Mouse (Mus musculus): Measurements from ENCODE around the gene Sgsm3. TPM values are rescaled to one million over a fixed set of nuclear protein-coding genes. Genes with fewer than 3 reads are reported as not detected.

The Sgsm3 gene
- polyA plus RNA-seq, 1 experiment from 2014 or later = 35.5 TPM

DNA sequence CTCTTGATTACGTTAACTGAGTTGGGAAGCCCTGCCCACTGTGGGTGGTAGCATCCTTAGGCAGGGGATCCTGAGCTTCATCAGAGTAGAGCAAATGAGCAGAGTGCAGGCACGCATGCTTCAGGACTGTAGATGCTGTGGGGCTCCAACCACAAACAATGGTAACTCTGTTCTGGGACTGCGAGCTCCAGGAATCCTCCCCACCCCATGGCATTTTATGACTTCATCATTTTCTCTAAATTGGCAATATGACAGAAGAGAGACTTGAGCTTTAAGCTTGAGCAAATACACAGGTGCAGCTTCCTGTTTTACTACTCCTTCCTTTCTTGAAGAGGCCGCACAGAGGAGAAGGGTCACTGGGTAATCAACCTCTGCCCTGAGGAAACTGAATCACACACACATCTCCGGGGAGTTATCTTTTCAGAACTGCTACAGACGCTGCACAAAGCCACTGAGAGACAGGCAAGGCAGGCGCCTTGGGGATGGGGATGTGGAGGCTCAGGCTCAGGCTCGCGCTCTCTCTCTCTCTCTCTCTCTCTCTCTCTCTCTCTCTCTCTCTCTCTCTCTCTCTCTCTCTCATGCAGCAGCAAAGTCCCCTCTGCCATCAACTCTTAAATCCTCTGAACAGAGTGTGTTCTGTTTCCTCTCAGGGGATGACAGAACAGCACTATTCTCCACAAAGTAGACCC lies 55.5 kb downstream of the Sgsm3 start:
- Histone ChIP-seq H3K4me3 (replicated peaks) (no peak overlapping the region), H3K27me3 (no peaks in the 10 kb centered on the region), H3K27ac (no peak overlapping the region), H3K9ac (no peak overlapping the region), H3K4me2 (no peak overlapping the region), H3K36me3 (replicated peaks) (no peaks in the 10 kb centered on the region), H3K9me3 (no peaks in the 10 kb centered on the region), H3K4me1 (peaks cover 20% of the 10 kb centered on the region; the same call in 1 of the 2 replicates)
- ATAC-seq (ENCODE audit: low FRiP score) = no peak
- 54% methylated on average over 9 of the region's 9 CpGs for WGBS

DNA sequence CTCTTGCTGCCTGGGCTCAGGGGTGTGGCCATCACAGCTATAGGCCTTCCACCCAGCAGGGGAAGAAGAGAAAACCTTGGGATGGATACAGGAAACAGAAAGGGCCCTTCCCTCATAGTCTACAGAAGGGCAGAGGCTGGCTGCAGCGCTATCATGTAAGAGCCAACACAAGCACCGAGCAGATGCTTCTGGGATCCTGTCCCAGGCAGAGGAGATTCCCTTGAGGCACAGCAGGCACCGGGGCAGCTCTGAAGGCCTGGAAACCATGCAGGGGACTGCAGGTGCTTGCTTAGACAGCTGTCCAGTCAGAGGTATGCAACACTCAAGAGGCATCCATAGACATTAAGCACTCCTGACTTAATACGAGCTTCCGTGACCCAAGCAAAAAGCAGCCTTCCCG lies 56.6 kb downstream of the Sgsm3 start:
- Histone ChIP-seq H3K36me3 (replicated peaks) (no peaks in the 10 kb centered on the region), H3K4me2 (no peak overlapping the region), H3K27me3 (no peaks in the 10 kb centered on the region), H3K4me3 (replicated peaks) (no peak overlapping the region), H3K9me3 (no peaks in the 10 kb centered on the region), H3K27ac (no peak overlapping the region), H3K9ac (no peak overlapping the region), H3K4me1 (peaks cover 20% of the 10 kb centered on the region; the same call in 1 of the 2 replicates)
- WGBS = 83% methylated on average over 6 of the region's 6 CpGs
- no peak for ATAC-seq (ENCODE audit: low FRiP score)

DNA sequence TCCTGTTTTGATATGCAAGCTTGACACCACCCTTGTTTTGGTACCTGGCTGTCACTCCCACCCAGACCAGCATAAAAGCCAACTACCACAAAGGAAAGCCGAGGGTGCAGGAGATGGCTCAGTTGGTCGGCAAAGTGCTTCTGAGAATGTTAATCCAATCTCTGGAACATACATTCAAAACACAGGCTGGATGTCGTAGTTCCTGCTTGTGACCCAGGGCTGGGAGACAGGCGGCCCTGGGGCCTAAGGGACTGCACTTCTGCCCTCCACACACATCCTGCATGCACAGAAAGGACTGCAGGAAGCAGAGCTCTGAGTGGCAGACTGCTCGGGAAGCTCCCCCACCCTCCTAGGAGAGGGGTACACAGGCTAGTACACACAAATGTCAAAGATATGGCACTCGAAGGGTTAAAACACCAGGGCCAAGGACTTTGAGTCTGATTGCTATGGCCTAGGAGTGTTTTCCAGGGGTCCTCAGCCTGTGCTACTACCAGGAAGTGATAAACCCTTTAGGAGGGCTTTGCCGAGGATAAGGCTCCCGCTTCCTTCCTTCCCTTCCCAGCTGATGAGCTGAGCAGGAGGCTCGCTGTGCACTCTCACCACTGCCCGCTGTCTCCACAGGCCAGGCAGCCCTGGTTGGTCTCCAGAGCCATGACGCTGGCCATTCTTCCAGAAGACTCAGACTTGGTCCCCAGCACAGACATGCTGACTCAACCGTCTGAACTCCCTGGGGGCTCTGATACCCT lies 58.0 kb downstream of the Sgsm3 start:
- no peaks in the 10 kb centered on the region for H3K36me3 ChIP-seq (replicated peaks)
- WGBS = 84% methylated on average over 12 of the region's 12 CpGs
- no peak overlapping the region for H3K27ac ChIP-seq
- no peaks in the 10 kb centered on the region for H3K27me3 ChIP-seq
- H3K9ac ChIP-seq = no peak overlapping the region
- no peaks in the 10 kb centered on the region for H3K9me3 ChIP-seq
- no peak for ATAC-seq (ENCODE audit: low FRiP score)
- no peak overlapping the region for H3K4me2 ChIP-seq
- peaks cover 20% of the 10 kb centered on the region; the same call in 1 of the 2 replicates for H3K4me1 ChIP-seq
- no peak overlapping the region for H3K4me3 ChIP-seq (replicated peaks)

DNA sequence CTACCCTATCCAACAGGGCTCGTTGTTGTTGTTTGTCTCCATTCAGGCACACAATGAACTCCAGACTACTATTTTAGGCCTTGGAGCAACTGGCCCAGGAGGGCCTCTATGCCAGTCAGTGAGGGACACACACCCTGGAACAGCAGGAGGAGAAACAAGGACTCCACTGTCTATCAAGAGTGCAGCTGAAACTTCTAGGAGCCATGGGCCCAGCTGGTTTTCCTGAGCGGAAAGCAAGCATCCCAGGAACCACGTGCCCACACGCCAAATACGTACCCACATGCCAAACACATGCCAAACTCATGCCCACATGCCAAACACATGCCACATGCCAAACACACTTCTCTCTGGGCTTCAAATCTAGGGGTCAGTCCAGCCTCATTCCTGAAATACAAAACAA lies 60.9 kb downstream of the Sgsm3 start:
- WGBS = 91% methylated on average over 5 of the region's 5 CpGs
- Histone ChIP-seq H3K4me3 (replicated peaks) (no peak overlapping the region), H3K4me1 (peaks cover 20% of the 10 kb centered on the region; the same call in 1 of the 2 replicates), H3K36me3 (replicated peaks) (peaks cover 2% of the 10 kb centered on the region; the same call in 1 of the 2 replicates), H3K27me3 (no peaks in the 10 kb centered on the region), H3K27ac (no peak overlapping the region), H3K4me2 (no peak overlapping the region), H3K9me3 (no peaks in the 10 kb centered on the region), H3K9ac (no peak overlapping the region)
- no peak for ATAC-seq (ENCODE audit: low FRiP score)

DNA sequence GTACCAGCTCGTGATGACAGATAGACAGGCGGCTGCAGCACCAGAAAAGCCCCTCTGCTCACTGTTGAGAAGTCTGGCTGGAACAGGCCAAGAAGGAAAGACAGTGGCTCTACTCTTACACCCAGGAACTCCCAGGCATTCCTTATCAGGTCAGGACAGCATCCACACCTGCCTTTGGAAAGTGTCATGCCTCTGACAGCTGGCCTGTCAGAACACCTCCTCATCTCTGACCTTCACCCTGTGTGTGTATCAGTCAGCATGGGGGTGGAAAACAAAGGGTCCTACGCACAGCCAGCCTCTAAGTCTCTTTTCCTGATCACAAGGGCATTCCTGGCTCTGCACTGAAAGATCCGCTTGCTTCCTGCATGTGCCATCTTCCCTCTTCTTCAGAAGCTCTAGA lies 64.2 kb downstream of the Sgsm3 start:
- Histone ChIP-seq H3K9me3 (no peaks in the 10 kb centered on the region), H3K27ac (no peak overlapping the region), H3K9ac (no peak overlapping the region), H3K4me3 (replicated peaks) (no peak overlapping the region), H3K4me1 (peaks cover 8% of the 10 kb centered on the region; the same call in 1 of the 2 replicates), H3K36me3 (replicated peaks) (peaks cover 12% of the 10 kb centered on the region), H3K27me3 (no peaks in the 10 kb centered on the region), H3K4me2 (no peak overlapping the region)
- 83% methylated on average over 4 of the region's 4 CpGs for WGBS
- no peak for ATAC-seq (ENCODE audit: low FRiP score)

DNA sequence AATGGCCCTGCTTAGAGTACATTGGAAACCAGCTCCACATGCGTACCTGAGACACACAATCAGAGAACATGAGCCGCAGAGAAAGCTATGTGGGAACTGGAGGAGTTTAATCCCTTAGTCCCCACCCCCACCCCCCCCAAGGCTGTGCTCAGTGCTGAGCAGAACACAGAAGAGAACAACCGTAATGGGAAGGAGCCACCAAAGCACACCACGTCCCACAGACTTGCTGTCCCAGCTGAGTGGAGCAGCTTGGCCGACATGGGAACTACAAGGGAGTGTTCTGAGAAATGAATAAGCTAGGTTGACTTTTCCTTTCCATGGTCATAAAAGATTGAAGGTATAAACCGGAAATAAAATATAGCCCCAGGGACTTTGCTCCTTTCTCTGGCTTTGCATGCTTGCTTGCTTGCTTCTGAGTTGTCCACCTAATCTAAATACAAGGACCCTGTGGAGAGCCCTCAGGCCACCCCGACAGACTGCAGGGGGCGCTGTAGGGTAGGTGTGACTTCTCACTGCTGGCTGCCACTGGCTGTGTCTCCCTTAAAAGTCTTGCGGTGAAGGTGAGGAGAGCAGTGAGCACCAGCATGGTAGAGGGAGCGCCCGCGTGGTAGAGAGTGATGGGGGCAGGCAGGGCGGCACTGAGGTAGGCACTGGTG lies 64.8 kb downstream of the Sgsm3 start:
- Histone ChIP-seq H3K27ac (no peak overlapping the region), H3K36me3 (replicated peaks) (peaks cover 12% of the 10 kb centered on the region)

DNA sequence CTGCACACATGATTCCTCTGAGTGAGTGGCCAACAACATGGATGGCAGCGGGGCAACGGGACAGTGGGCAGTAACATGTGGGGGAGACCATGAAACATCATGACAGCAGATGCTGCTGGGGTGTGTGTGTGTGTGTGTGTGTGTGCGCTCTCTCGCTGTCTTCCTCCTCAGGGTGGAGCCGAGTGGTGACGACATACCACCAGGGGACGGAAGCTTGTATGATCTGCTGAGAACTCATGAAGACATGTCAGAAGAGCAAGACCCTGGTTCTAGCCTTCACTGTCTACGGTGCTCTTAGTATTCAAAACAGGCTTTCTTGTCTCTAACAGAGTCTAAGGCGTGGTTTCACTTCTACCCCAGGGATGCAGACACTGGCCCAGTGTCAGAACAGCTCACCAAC lies 66.9 kb downstream of the Sgsm3 start:
- WGBS = 93% methylated on average over 9 of the region's 9 CpGs
- H3K9ac ChIP-seq = no peak overlapping the region
- no peaks in the 10 kb centered on the region for H3K9me3 ChIP-seq
- no peak overlapping the region for H3K4me2 ChIP-seq
- H3K4me1 ChIP-seq = peaks cover 15% of the 10 kb centered on the region
- no peak overlapping the region for H3K4me3 ChIP-seq (replicated peaks)
- H3K36me3 ChIP-seq (replicated peaks) = peaks cover 12% of the 10 kb centered on the region
- no peak for ATAC-seq (ENCODE audit: low FRiP score)
- H3K27ac ChIP-seq = no peak overlapping the region
- no peaks in the 10 kb centered on the region for H3K27me3 ChIP-seq

More for the DNA sequence above, 64.8 kb downstream of the Sgsm3 start:
- WGBS = 54% methylated on average over 13 of the region's 13 CpGs
- no peak overlapping the region for H3K4me2 ChIP-seq
- H3K9ac ChIP-seq = no peak overlapping the region
- H3K27me3 ChIP-seq = no peaks in the 10 kb centered on the region
- H3K4me3 ChIP-seq (replicated peaks) = no peak overlapping the region
- no peaks in the 10 kb centered on the region for H3K9me3 ChIP-seq
- no peak for ATAC-seq (ENCODE audit: low FRiP score)
- H3K4me1 ChIP-seq = peaks cover 9% of the 10 kb centered on the region; the same call in 1 of the 2 replicates

DNA sequence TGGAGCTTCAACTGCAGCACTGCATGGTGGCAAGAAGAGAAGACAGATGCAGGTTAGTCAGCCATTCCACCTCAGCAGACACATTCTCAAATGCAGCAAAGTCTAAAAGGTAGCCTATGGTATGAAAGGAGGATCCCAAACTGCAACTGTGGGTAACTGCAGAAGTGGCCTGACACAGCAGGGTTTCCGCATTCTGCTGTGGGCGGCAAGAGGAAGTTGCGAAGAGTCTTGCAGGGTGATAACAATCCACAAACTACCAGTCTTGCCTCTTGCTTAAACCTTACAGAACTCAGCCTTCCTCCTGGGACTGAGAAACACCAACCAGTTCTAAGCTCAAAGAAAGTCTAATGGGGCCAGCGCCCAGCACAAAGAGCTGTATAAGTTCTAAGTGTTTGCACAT lies 67.8 kb downstream of the Sgsm3 start:
- Histone ChIP-seq H3K36me3 (replicated peaks) (peaks cover 12% of the 10 kb centered on the region), H3K9ac (no peak overlapping the region), H3K4me1 (peaks cover 15% of the 10 kb centered on the region), H3K27ac (no peak overlapping the region), H3K27me3 (no peaks in the 10 kb centered on the region), H3K4me3 (replicated peaks) (no peak overlapping the region), H3K9me3 (no peaks in the 10 kb centered on the region), H3K4me2 (no peak overlapping the region)
- ATAC-seq (ENCODE audit: low FRiP score) = no peak
- WGBS = 92% methylated on average over 4 of the region's 4 CpGs

DNA sequence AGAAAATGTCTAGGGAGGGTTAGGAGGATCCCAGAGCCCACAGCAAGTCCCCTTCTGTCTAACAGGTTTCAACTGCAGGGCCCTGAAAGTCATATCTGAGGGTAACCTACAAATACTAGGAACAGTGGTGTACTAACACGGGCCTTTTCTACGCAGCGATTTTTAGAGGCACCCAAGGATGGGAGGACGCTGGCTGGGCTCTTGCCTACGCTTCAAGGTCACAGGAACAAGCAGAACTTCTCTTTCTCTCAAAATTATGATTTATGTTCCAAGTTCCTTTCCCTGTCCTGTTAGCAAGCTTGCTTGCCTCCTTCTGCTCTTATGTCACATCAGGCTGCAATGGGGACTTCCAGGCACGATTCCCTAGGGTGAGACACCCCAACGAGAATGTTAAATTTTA lies 68.5 kb downstream of the Sgsm3 start:
- H3K27me3 ChIP-seq = no peaks in the 10 kb centered on the region
- no peak overlapping the region for H3K27ac ChIP-seq
- H3K4me2 ChIP-seq = no peak overlapping the region
- WGBS = 93% methylated on average over 7 of the region's 7 CpGs
- H3K36me3 ChIP-seq (replicated peaks) = peaks cover 12% of the 10 kb centered on the region
- peaks cover 15% of the 10 kb centered on the region for H3K4me1 ChIP-seq
- H3K9ac ChIP-seq = no peak overlapping the region
- H3K9me3 ChIP-seq = no peaks in the 10 kb centered on the region
- ATAC-seq (ENCODE audit: low FRiP score) = no peak
- no peak overlapping the region for H3K4me3 ChIP-seq (replicated peaks)

DNA sequence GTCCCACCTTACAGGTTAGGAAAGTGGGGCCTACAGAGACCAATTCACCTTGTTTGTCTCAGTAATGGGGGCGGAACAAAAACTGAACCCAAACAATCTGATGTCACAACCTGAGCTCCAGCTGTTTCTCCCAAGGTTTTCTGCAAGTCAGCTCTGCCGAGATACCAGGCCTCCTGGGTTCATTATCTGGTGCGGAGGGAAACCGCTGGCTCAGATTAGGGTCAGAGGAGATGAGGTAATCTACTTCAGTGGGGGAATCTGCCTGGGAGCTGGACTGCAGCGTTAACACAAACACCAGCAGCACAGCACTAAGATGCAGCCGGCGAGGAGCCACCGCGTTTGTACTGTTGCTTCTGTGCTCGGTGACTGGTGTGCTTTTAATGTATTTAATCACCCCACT lies 69.9 kb downstream of the Sgsm3 start:
- Histone ChIP-seq H3K4me1 (peaks cover 9% of the 10 kb centered on the region), H3K36me3 (replicated peaks) (peaks cover 12% of the 10 kb centered on the region), H3K4me2 (no peak overlapping the region), H3K4me3 (replicated peaks) (no peak overlapping the region), H3K9me3 (no peaks in the 10 kb centered on the region), H3K9ac (no peak overlapping the region), H3K27me3 (no peaks in the 10 kb centered on the region), H3K27ac (no peak overlapping the region)
- WGBS = 65% methylated on average over 10 of the region's 10 CpGs
- no peak for ATAC-seq (ENCODE audit: low FRiP score)

DNA sequence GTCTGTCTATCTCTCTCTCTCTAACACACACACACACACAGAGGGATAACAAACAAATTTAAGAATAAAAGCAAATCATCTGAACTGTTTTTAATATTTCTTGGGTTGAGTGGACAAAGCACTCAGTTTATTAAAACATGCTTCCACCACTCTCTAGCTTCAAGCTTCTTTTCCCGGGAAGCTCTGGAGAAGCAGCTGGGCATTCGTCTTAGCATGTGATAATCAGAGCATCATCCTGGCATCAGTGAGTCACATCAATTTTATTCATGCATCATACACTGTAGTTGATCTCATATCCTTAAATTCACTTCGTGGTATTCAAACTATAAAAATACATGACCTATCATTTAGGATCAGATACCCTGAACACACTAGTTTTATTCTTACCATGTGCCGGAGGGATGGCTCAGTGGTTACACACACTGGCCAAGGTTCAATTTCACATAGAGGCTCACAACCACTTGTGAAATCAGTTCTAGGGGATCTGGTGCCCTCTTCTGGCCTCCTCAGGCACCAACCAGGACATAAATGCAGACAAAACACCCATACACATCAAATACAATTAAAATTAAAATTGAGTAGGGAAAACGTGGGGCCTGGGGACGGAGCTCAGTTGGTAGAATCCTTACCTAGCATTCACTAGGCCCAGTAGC lies 72.0 kb downstream of the Sgsm3 start:
- Histone ChIP-seq H3K27me3 (no peaks in the 10 kb centered on the region), H3K9me3 (no peaks in the 10 kb centered on the region), H3K36me3 (replicated peaks) (peaks cover 2% of the 10 kb centered on the region), H3K27ac (no peak overlapping the region), H3K4me2 (no peak overlapping the region), H3K4me3 (replicated peaks) (no peak overlapping the region), H3K4me1 (peaks cover 6% of the 10 kb centered on the region; the same call in 1 of the 2 replicates), H3K9ac (no peak overlapping the region)
- no peak for ATAC-seq (ENCODE audit: low FRiP score)
- WGBS = 81% methylated on average over 6 of the region's 6 CpGs

DNA sequence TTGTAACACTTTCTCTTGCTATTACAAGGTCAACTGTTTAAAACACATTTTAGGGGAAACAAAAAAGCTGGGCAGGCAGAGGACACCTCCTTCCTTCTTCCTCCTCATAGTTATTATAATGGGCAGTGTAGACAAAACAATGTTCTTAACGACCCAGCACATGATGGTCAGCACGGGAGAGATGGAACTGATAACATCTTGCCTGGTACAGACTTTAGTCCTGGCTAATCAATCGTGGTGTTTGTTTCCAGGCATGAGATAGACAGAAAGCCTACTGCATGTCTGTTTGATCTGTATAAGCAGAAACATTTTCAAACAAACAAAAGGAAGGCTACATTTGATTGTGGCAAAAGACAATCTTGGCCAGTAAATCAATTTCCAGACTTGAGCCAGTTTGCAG lies 72.9 kb downstream of the Sgsm3 start:
- Histone ChIP-seq H3K27ac (no peak overlapping the region), H3K4me2 (no peak overlapping the region), H3K27me3 (no peaks in the 10 kb centered on the region), H3K9me3 (no peaks in the 10 kb centered on the region), H3K4me3 (replicated peaks) (no peak overlapping the region), H3K36me3 (replicated peaks) (no peaks in the 10 kb centered on the region), H3K4me1 (peaks cover 6% of the 10 kb centered on the region; the same call in 1 of the 2 replicates), H3K9ac (no peak overlapping the region)
- WGBS = 63% methylated on average over 3 of the region's 3 CpGs
- ATAC-seq (ENCODE audit: low FRiP score) = no peak

Data from forebrain, embryonic 12.5 days (tissue).